Mouse (Mus musculus): ENCODE data around the gene Tmem108. TPM values are rescaled to one million over a fixed set of nuclear protein-coding genes. Genes with fewer than 3 reads are reported as not detected.

The Tmem108 gene
- polyA plus RNA-seq, 1 experiment from 2014 or later: 4.6 TPM

DNA sequence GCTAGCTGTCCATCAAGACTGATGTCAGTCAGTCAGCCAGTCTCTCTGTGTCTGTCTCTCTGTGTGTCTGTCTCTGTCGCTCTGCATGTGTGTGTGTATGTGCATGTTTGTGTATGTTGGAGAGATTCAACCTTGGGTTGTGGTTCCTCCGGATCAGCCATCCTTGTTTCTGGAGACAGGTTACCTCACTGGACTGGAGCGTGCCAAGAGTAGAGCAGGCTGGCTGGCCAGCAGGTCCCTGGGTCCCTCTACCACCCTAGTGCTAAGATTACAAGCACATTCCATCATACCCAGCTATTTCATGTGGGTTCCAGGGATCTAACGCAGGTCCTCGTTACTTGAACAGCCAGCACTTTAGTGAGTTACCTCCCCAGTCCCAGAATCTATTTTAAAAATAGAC, 138.6 kb downstream of the Tmem108 start:
- no peak overlapping the region for H3K4me3 ChIP-seq
- no peak overlapping the region for H3K9ac ChIP-seq
- no peak overlapping the region for H3K27ac ChIP-seq
- H3K4me2 ChIP-seq: no peak overlapping the region
- no peaks in the 10 kb centered on the region for H3K4me1 ChIP-seq
- H3K9me3 ChIP-seq (replicated peaks): no peaks in the 10 kb centered on the region
- 81% methylated on average over 5 of the region's 5 CpGs for WGBS (ENCODE audit: insufficient replicate concordance)
- ATAC-seq: no peak
- no peaks in the 10 kb centered on the region for H3K36me3 ChIP-seq
- H3K27me3 ChIP-seq (replicated peaks): no peaks in the 10 kb centered on the region

DNA sequence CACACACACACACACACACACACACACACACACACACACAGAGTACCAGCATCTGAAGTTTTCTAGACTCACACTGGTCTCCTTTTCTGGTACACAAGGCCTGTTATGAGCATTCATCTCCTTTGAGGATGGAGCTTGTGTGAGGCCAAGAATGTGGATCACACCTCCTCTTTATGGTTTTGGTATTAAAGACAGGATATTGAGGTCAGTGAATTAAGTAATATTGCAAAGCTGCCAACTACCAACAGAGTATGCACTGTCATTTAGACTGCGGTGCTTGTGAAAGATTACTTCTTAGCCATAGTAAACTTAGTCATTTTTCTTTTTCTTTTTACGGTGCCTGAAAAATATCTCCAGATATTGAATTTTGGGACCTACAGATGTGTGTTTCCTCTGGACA, 139.8 kb downstream of the Tmem108 start:
- WGBS (ENCODE audit: insufficient replicate concordance): 73% methylated on average over 2 of the region's 2 CpGs

DNA sequence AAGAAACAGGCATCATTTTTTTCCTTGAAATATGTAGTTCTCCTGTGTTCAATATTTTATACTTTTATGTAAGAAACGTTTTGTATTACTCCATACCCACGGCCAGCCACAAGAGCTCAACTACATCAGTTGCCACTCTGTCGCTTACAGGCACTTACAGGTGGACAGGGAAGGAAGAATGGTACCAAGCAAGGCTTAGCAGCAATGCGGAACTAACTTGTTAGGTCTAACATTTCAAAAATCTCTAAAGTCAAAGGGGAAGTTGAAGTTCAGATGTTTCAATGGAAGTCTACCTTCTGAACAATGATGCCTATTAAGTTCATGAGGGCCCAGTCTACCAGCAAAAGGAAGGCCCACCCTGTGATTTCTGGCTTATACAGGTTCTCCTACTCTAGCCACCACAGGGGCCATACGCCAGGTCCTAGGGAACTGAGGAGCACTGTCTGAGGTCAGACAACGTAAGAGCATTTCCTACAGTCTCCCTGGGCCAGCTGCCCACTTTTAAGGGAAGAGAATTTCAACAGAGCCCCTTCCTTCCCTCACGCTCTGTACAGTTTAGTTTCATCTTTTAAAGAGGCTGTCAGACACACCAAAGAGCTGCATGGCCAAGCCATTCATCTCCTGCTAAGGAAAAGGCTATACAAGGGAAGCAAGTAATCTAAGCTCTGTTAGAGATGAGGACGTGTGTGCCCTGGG, 141.0 kb downstream of the Tmem108 start:
- no peaks in the 10 kb centered on the region for H3K9me3 ChIP-seq (replicated peaks)
- H3K4me2 ChIP-seq: no peak overlapping the region
- H3K4me3 ChIP-seq: no peak overlapping the region
- H3K4me1 ChIP-seq: no peaks in the 10 kb centered on the region
- H3K27ac ChIP-seq: no peak overlapping the region
- no peaks in the 10 kb centered on the region for H3K36me3 ChIP-seq
- no peaks in the 10 kb centered on the region for H3K27me3 ChIP-seq (replicated peaks)
- no peak overlapping the region for H3K9ac ChIP-seq
- 68% methylated on average over 8 of the region's 8 CpGs for WGBS (ENCODE audit: insufficient replicate concordance)
- ATAC-seq: no peak

More for the DNA sequence above, 139.8 kb downstream of the Tmem108 start:
- H3K9ac ChIP-seq: no peak overlapping the region
- H3K36me3 ChIP-seq: no peaks in the 10 kb centered on the region
- H3K9me3 ChIP-seq (replicated peaks): no peaks in the 10 kb centered on the region
- no peaks in the 10 kb centered on the region for H3K4me1 ChIP-seq
- no peak overlapping the region for H3K27ac ChIP-seq
- H3K27me3 ChIP-seq (replicated peaks): no peaks in the 10 kb centered on the region
- H3K4me3 ChIP-seq: no peak overlapping the region
- no peak overlapping the region for H3K4me2 ChIP-seq
- no peak for ATAC-seq

DNA sequence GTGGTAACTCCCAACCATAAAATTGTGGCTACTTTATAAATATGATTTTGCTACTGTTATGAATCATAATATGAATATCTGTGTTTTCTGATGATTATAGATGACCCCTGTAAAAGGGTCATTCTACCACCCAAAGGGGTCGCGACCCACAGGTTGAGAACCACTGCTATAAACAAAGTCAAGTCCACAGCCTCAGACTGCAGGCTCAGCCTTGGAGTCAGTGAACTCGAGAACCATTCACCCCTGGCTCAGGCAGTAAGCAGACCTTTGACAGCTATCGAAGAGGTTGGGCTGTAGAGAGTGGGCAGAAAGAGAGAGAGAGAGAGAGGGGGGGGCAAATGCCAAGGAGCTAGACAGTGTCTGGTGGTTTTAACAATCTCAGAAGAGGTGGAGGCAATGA, 147.4 kb downstream of the Tmem108 start:
- WGBS (ENCODE audit: insufficient replicate concordance): 66% methylated on average over 4 of the region's 4 CpGs
- H3K36me3 ChIP-seq: no peaks in the 10 kb centered on the region
- H3K9me3 ChIP-seq (replicated peaks): no peaks in the 10 kb centered on the region

DNA sequence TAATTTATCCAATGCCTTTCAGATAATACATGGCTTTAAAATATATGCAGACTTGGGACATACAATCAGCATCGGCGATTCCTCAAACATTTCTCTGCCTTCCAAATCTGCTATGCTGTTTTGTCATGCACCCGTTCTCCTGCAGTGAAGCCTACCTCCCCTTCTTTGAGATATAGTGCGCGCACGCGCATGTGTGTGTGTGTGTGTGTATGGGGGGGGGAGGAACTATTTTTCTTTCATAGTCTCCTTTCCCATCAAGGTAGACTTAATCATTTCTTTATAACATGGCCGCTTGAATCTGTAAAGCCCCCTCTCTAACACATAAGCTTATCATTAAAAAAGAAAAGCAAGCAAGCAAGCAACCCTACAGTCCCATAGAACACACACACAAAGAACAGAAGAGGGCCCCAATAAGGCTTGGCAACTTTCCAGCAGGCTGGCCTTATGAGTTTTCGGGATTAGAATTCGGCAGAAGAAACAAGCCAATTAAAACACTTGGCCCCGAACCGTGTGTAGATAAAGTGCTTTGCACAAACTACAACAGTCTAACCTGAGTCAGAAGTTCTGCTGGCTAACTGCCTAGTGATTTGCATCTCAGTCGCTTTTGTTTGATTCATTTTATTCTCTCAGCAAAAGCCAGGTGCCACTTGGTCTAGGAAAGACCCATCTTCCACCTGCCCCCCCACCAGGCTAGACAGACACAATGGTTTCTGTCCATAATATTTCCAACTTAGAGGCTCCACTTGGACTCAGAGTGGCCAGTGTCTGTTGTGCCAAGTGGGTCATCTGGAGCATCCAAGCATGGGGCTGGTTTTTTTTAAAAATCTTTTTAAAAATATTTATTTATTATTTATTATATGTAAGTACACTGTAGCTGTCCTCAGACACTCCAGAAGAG, 153.2 kb downstream of the Tmem108 start:
- Histone ChIP-seq H3K9me3 (replicated peaks) (no peaks in the 10 kb centered on the region), H3K27me3 (replicated peaks) (no peaks in the 10 kb centered on the region), H3K27ac (no peak overlapping the region), H3K36me3 (no peaks in the 10 kb centered on the region), H3K4me2 (no peak overlapping the region), H3K9ac (no peak overlapping the region), H3K4me1 (no peaks in the 10 kb centered on the region), H3K4me3 (no peak overlapping the region)
- no peak for ATAC-seq
- 70% methylated on average over 13 of the region's 13 CpGs for WGBS (ENCODE audit: insufficient replicate concordance)

More for the DNA sequence above, 147.4 kb downstream of the Tmem108 start:
- H3K9ac ChIP-seq: no peak overlapping the region
- no peak for ATAC-seq
- H3K4me3 ChIP-seq: no peak overlapping the region
- H3K27ac ChIP-seq: no peak overlapping the region
- H3K4me1 ChIP-seq: no peaks in the 10 kb centered on the region
- no peaks in the 10 kb centered on the region for H3K27me3 ChIP-seq (replicated peaks)
- H3K4me2 ChIP-seq: no peak overlapping the region

DNA sequence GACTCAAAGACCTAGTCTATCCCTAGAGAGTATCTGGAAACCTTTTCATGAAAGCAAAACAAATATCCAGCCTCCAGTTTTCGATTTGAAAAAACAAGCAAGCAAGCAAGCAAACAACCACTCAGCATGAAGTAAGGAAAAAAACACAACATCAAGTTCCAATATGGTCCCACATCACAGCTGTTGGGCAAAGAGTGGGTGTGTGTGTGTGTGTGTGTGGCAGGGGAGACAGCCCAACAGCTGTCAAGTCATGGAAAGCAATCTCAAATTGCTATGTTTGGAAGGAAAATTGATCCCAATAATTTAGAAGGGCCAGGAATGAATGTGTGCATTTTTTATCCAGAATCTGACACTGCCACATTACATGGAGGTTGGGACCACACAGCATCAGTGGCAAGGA, 155.6 kb downstream of the Tmem108 start:
- Histone ChIP-seq H3K27ac (no peak overlapping the region), H3K4me2 (no peak overlapping the region), H3K4me1 (no peaks in the 10 kb centered on the region), H3K9ac (no peak overlapping the region), H3K27me3 (replicated peaks) (no peaks in the 10 kb centered on the region), H3K36me3 (no peaks in the 10 kb centered on the region), H3K9me3 (replicated peaks) (no peaks in the 10 kb centered on the region), H3K4me3 (no peak overlapping the region)
- ATAC-seq: no peak
- 62% methylated on average over 1 of the region's 1 CpGs for WGBS (ENCODE audit: insufficient replicate concordance)

DNA sequence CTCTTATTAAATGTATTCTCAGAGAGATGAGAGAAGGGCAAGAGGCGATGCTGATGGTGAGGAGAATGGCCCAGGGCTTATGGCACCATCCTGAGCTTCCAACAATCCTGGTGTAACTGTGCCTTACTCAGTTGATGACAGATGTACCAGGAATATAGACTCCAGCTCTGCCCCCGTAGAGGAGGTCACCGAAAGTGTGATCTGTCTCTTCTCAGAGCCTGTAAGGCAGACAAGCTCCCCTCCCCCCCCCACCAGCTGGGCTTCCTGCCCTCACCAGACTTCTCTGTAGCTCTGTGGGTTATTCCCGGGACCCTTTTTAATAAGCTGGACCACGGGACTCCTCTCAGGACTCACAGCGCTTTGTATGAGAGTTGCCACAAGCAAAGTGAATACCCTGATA, 157.8 kb downstream of the Tmem108 start:
- 62% methylated on average over 6 of the region's 6 CpGs for WGBS (ENCODE audit: insufficient replicate concordance)

DNA sequence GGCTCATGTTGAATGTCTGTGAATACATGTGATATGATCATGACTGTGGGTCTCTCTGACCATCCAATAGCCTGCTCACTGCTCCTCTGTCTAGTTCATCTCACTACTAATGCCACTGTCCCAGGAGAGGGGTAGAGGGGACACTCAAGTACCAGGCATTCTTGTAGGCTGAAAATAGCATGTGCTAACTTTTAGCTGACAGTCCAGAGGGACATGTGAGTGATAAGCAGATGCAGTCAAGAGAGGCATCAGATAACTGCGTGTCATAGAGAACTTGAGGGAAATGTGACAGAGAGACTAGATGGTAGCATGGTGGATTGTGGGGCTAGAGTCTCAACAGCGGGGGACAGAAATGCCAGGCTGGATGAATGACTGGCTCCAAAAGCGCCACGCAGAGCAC, 159.8 kb downstream of the Tmem108 start:
- H3K27me3 ChIP-seq (replicated peaks): no peaks in the 10 kb centered on the region
- H3K4me1 ChIP-seq: no peaks in the 10 kb centered on the region
- no peak overlapping the region for H3K4me3 ChIP-seq
- H3K9ac ChIP-seq: no peak overlapping the region
- no peak for ATAC-seq
- H3K9me3 ChIP-seq (replicated peaks): no peaks in the 10 kb centered on the region
- H3K36me3 ChIP-seq: no peaks in the 10 kb centered on the region
- 74% methylated on average over 4 of the region's 4 CpGs for WGBS (ENCODE audit: insufficient replicate concordance)
- H3K4me2 ChIP-seq: no peak overlapping the region
- H3K27ac ChIP-seq: no peak overlapping the region

More for the DNA sequence above, 157.8 kb downstream of the Tmem108 start:
- Histone ChIP-seq H3K4me2 (no peak overlapping the region), H3K9ac (no peak overlapping the region), H3K27ac (no peak overlapping the region), H3K4me3 (no peak overlapping the region), H3K36me3 (no peaks in the 10 kb centered on the region), H3K27me3 (replicated peaks) (no peaks in the 10 kb centered on the region), H3K4me1 (no peaks in the 10 kb centered on the region), H3K9me3 (replicated peaks) (no peaks in the 10 kb centered on the region)
- ATAC-seq: no peak

DNA sequence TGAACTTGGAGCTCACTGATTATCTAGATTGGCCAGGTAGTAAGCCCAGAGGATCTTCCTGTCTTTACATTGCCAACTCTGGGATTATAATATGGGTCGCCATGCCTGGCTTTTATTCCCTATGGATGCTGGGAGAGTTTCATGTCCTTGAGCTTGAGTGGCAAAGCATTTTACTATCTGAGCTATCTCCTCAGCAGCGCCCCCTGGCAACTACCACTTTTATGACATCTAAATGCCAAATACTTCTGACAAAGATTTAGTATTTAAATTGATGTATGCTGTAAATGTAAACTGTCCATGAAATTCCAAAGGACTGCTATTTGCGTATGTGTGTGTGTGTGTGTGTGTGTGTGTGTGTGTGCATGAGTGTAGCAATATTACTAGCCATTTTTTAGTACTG, 160.8 kb downstream of the Tmem108 start:
- Histone ChIP-seq H3K27ac (no peak overlapping the region), H3K9me3 (replicated peaks) (no peaks in the 10 kb centered on the region), H3K9ac (no peak overlapping the region), H3K4me2 (no peak overlapping the region), H3K36me3 (no peaks in the 10 kb centered on the region), H3K4me3 (no peak overlapping the region), H3K4me1 (no peaks in the 10 kb centered on the region), H3K27me3 (replicated peaks) (no peaks in the 10 kb centered on the region)
- no peak for ATAC-seq
- 37% methylated on average over 3 of the region's 3 CpGs for WGBS (ENCODE audit: insufficient replicate concordance)

DNA sequence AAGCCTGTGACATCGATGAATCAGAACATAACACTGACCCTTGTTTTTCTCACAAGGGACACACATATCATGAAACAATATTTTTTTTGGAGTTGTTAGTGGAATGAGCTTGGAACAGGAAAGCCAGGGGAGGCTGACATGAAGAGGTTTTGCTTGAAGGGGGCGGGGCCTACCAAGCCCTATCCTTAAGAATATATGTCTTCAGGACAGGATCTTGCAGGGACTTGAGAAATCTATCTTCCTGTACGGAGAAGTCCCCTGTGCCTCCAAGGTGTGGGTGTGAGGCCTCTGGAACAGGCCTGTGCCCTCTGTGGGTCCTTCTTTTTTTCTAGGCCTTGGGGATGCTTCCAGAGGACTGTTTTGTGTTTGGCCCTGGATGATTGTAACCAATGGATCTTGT, 161.7 kb downstream of the Tmem108 start:
- ATAC-seq: no peak
- 67% methylated on average over 3 of the region's 3 CpGs for WGBS (ENCODE audit: insufficient replicate concordance)
- no peaks in the 10 kb centered on the region for H3K9me3 ChIP-seq (replicated peaks)
- no peak overlapping the region for H3K27ac ChIP-seq
- H3K4me2 ChIP-seq: no peak overlapping the region
- no peak overlapping the region for H3K9ac ChIP-seq
- H3K27me3 ChIP-seq (replicated peaks): no peaks in the 10 kb centered on the region
- no peak overlapping the region for H3K4me3 ChIP-seq
- no peaks in the 10 kb centered on the region for H3K36me3 ChIP-seq
- H3K4me1 ChIP-seq: no peaks in the 10 kb centered on the region

DNA sequence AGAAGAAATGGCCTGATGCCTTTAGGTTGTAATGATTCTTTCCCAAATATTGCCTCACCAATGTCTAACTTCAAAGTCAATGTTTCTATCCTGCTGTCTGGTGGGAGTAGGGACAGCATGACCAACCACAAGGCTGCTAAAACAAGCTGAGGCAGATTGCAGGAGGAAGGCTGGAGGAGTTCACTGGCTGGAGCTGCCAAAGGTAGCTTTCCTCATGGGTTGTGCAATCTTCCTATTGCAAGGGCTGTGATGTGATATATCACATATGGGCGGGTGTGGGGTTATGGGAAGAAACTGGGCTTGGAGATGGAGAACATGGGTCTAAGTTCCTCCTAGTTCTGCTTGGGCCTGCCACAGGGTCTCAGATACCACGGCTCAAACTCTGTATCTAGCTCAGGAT, 163.8 kb downstream of the Tmem108 start:
- WGBS (ENCODE audit: insufficient replicate concordance): 46% methylated on average over 2 of the region's 2 CpGs
- H3K4me3 ChIP-seq: no peak overlapping the region

DNA sequence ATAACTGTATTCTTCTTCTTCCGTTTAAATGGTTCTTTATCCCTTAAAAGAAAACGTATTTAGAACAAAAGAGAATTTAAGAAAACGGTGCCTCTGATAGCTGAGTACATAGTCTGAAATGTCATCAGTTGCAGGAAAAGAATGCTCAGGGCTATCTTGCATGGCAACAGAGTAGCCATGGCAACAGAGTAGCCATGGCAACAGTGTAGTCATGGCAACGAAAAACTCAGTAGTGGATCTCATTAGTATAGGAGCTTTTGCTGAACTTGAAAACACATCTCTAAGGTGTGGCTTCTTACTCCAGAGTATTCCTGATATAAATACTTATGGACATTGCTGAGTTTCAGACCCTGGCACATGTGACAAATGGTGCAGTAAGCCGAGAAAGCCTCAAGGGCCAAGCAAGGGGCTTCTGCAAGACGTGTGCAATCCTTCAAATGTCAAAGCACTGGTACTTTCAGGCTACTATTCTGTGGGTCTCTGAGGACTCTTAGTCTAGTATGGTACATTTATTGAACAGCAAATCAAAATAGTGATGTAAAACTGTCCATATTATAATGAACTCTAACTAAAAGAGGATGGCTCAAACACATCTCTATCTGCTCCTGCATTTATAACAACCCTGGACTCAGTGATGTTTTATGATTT, 166.3 kb downstream of the Tmem108 start:
- H3K9me3 ChIP-seq (replicated peaks): no peaks in the 10 kb centered on the region
- no peak overlapping the region for H3K4me2 ChIP-seq
- no peaks in the 10 kb centered on the region for H3K27me3 ChIP-seq (replicated peaks)
- 55% methylated on average over 6 of the region's 6 CpGs for WGBS (ENCODE audit: insufficient replicate concordance)
- H3K4me3 ChIP-seq: no peak overlapping the region
- H3K4me1 ChIP-seq: no peaks in the 10 kb centered on the region
- H3K36me3 ChIP-seq: no peaks in the 10 kb centered on the region
- H3K9ac ChIP-seq: no peak overlapping the region
- no peak overlapping the region for H3K27ac ChIP-seq
- ATAC-seq: no peak

More for the DNA sequence above, 163.8 kb downstream of the Tmem108 start:
- Histone ChIP-seq H3K9me3 (replicated peaks) (no peaks in the 10 kb centered on the region), H3K27ac (no peak overlapping the region), H3K36me3 (no peaks in the 10 kb centered on the region), H3K9ac (no peak overlapping the region), H3K4me1 (no peaks in the 10 kb centered on the region), H3K4me2 (no peak overlapping the region), H3K27me3 (replicated peaks) (no peaks in the 10 kb centered on the region)
- ATAC-seq: no peak
